Mouse (Mus musculus): Measurements from ENCODE around the gene Ppp1cb. TPM values are rescaled to one million over a fixed set of nuclear protein-coding genes. Genes with fewer than 3 reads are reported as not detected.

Ppp1cb gene
- polyA plus RNA-seq, 1 experiment from 2014 or later, result 207 TPM

DNA sequence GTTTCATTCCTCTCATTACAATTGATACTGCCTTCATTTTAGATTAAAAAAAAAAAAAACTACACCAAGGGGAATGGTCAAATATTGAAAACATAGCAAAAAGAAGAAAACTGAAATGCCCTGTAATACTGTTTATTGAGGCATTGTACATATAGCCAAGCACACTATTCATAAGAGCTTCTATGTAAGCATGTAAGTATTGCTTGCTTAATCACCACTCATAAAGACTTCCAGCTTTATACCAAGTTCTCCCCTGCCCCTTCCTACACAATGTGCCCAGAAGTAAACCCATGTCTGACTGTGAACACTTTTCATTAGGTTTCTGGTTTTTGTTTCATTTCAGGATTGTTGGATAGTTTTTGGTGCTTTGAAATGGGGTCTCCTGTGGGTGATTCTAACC lies 11.8 kb upstream of the Ppp1cb start:
- Histone ChIP-seq H3K4me3 (no peak overlapping the region), H3K9me3 (no peaks in the 10 kb centered on the region), H3K9ac (no peak overlapping the region), H3K27ac (no peak overlapping the region), H3K27me3 (no peaks in the 10 kb centered on the region), H3K36me3 (no peaks in the 10 kb centered on the region), H3K4me2 (no peak overlapping the region), H3K4me1 (replicated peaks) (no peaks in the 10 kb centered on the region)
- no peak for ATAC-seq (ENCODE audit: low FRiP score)

DNA sequence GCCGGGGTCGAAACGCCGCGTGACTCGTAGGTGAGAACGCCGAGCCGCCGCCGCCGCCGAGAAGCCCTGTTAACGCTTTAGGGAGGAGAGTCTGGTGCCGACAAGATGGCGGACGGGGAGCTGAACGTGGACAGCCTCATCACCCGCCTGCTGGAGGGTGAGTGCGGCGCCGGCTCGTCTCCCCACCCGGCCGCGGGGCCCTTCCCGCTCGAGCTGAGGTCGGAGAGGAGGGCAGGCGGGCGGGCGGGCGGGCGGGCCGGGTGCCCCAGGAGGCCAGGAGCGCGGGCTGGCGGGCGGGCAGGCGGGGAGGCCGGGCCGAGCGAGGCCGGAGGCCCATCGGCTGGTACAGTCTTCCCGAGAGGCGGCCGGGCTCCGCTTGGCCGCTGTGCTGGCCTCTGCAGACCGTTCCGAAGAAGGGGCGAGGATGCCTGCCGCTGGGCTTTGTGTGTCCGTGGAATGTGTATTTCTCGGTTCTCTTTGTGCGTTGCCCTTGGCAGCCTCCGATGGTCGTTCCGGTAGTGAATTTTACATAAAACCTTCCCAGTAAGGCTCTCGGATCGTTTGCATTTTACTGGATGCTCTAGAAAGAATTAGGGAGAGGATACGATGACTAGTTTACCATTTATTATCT lies 723 bp downstream of the Ppp1cb start:
- H3K9ac ChIP-seq, result peak overlapping the region; percentile 96
- under 1% methylated on average over 56 of the region's 63 CpGs for WGBS
- H3K4me2 ChIP-seq, result peak overlapping the region; percentile 72
- H3K4me3 ChIP-seq, result peak overlapping the region; percentile 84
- peak; percentile 84 for ATAC-seq (ENCODE audit: low FRiP score)
- H3K27ac ChIP-seq, result peak overlapping the region; percentile 99
- no peaks in the 10 kb centered on the region for H3K36me3 ChIP-seq
- peaks cover 23% of the 10 kb centered on the region for H3K4me1 ChIP-seq (replicated peaks)
- no peaks in the 10 kb centered on the region for H3K9me3 ChIP-seq
- no peaks in the 10 kb centered on the region for H3K27me3 ChIP-seq

DNA sequence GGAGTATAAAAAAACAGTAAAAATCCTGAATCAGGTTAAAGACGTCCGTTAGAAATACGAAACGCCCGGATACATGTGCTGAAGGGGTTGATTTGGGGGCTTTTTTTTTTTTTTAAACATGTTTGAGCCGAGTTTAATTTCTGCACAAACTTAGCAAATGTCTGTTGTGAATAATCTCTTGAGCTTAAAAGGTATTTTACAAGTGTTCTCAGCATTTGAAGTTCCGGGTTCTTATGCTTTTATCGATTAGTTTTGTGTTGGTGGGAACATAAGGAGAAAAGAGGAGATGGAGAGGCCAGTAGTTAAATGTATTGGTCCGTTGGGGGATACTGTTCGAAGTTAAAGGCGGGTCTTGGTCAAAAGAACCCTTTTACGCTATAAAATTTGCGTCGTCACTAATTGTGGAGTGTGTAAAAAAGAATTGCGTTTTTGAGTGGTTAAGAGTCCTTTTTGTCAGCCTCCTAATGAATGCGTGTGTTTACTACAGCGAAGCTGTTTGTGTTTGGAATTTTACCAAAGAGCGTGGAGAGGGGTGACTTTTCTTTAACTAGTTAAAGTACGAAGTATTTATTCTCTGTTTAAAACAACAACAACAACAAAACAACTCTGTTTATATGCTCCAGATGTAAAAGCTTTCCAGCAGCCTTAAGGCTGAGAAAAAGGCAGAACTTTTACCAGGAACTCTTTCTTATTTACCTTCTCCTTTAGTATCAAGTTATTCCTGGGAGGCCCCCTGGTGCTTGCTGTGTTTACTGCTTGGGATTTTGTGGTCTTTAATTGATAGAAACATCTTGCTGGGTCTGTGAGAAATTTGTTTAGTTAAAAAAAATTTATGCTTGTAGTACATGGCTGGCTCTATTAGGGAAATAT lies 1.5 kb downstream of the Ppp1cb start:
- Histone ChIP-seq H3K4me3 (peak overlapping the region; percentile 84), H3K27ac (peak overlapping the region; percentile 99), H3K9ac (peak overlapping the region; percentile 96), H3K4me2 (peak overlapping the region; percentile 72), H3K4me1 (replicated peaks) (peaks cover 23% of the 10 kb centered on the region), H3K27me3 (no peaks in the 10 kb centered on the region), H3K9me3 (no peaks in the 10 kb centered on the region), H3K36me3 (no peaks in the 10 kb centered on the region)
- no peak for ATAC-seq (ENCODE audit: low FRiP score)
- WGBS, result under 1% methylated on average over 19 of the region's 19 CpGs

DNA sequence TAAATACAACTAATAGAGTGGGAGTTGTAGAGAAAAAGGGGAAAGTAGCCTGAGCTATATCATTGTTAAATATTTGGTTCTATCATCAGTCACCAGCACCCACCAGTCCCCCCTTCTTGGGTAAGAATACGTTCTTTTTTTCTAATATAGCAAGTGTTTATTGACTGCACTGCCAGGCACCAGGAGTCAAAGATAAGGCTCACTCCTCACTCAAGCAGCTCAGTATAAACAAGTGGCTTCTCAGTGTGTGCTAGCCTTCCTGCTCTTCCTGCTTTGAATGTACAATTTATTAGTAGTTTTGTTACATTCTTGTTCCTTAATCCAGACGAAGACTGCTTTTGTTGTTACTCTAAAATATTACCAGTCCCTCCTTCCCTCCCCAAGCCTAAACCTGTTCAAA lies 2.3 kb downstream of the Ppp1cb start:
- Histone ChIP-seq H3K27me3 (no peaks in the 10 kb centered on the region), H3K9ac (peak overlapping the region; percentile 58), H3K4me3 (peak overlapping the region; percentile 31), H3K4me1 (replicated peaks) (peaks cover 23% of the 10 kb centered on the region), H3K27ac (no peak overlapping the region), H3K9me3 (no peaks in the 10 kb centered on the region), H3K36me3 (no peaks in the 10 kb centered on the region), H3K4me2 (peak overlapping the region; percentile 55)
- WGBS, result 42% methylated on average over 2 of the region's 2 CpGs
- ATAC-seq (ENCODE audit: low FRiP score), result no peak

DNA sequence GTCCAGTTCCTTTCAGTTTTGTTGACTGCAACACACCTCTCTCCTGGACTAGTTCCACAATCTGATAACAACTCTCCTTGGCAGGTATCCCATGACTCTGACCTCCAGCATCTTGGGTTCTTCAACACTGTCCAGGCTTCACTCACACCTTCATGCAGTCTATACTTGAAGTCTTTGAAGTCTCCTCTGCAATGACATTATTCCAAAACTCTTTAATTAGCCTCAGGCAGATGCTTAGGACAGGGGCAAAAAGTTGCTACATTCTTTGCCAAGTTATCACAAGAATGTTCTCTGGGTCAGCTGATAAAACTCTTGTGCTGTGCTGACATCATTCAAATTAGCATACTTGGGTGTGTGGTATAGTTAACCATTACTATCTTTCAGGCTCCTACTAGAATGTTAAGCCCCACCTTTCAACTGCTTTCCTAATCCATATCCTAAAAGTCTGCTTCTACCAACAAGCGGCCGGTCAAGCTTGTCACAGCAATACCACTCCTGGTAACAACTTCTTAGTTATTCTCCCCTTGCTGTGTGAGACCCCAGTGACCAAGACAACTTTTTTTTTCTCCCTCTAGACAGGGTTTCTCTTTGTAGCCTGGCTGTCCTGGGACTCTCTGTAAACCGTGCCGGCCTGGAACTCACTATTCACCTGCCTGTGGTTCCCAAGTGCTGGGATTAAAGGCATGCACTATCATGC lies 13.8 kb downstream of the Ppp1cb start:
- ATAC-seq (ENCODE audit: low FRiP score), result no peak
- H3K9ac ChIP-seq, result no peak overlapping the region
- no peaks in the 10 kb centered on the region for H3K9me3 ChIP-seq
- no peaks in the 10 kb centered on the region for H3K36me3 ChIP-seq
- no peak overlapping the region for H3K4me3 ChIP-seq
- no peak overlapping the region for H3K4me2 ChIP-seq
- H3K27me3 ChIP-seq, result no peaks in the 10 kb centered on the region
- WGBS, result 92% methylated on average over 4 of the region's 4 CpGs
- H3K27ac ChIP-seq, result no peak overlapping the region
- 0 out of 2 replicates have a peak, but pooled peaks cover 2% of the 10 kb centered on the region for H3K4me1 ChIP-seq (replicated peaks)

DNA sequence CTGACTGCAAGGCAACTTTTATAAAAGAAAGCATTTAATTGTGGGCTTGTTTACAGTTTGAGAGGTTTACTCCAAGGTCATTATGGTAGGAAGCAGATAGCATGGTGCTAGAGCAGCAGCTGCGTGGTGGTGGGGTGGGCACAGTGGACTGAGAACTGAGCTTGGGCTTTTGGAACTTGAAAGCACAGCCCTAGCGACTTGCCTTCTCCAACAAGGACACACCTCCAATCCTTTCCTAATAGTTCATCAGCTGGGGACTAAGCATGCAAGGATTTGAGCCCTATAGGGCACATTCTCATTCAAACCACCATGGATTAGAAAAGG lies 14.3 kb downstream of the Ppp1cb start:
- Histone ChIP-seq H3K4me1 (replicated peaks) (0 out of 2 replicates have a peak, but pooled peaks cover 2% of the 10 kb centered on the region), H3K9ac (no peak overlapping the region), H3K4me3 (no peak overlapping the region), H3K36me3 (no peaks in the 10 kb centered on the region), H3K27ac (no peak overlapping the region), H3K27me3 (no peaks in the 10 kb centered on the region), H3K4me2 (no peak overlapping the region), H3K9me3 (no peaks in the 10 kb centered on the region)
- 90% methylated on average over 2 of the region's 2 CpGs for WGBS
- no peak for ATAC-seq (ENCODE audit: low FRiP score)

DNA sequence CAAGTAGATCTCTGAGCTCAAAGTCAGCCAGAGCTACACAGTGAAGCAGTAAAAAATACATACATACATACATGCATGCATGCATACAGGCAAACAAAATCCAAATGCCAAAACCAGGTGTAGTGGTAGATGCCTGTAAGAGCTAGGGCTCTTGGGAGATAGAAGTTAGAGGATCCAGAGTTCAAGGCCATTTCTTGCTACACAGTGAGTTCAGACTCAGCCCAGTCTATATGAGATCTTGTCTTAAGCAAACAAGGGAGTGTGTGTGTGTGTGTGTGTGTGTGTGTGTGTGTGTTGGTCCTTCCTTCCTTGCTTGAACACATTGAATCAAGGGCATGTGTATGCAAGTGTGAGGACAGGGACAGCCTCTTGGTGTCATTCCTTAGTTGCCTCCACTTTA lies 17.9 kb downstream of the Ppp1cb start:
- H3K4me3 ChIP-seq, result no peak overlapping the region
- ATAC-seq (ENCODE audit: low FRiP score), result no peak
- H3K36me3 ChIP-seq, result peaks cover 19% of the 10 kb centered on the region

DNA sequence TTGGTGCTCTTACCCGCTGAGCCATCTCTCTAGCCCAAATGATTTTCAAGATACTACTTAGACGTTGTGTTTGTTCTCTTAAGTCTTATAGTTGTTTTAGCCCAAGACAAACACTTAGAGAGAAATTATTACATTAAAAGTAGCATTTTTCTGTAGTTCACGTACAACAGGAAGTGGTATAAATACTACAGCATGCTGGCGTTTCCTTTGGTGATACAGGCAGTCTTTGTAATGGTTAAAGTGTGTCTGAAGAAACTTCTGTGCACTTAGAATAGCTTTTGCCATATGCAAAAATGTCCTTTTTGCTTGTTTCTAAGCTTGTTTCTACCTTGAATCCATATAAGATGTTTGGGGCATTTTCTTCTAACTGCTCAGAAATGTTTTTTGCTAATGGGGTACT lies 20.3 kb downstream of the Ppp1cb start:
- H3K9me3 ChIP-seq, result no peaks in the 10 kb centered on the region
- H3K27ac ChIP-seq, result no peak overlapping the region
- 94% methylated on average over 4 of the region's 4 CpGs for WGBS
- no peak overlapping the region for H3K4me2 ChIP-seq
- ATAC-seq (ENCODE audit: low FRiP score), result no peak
- H3K9ac ChIP-seq, result no peak overlapping the region
- peaks cover 31% of the 10 kb centered on the region for H3K36me3 ChIP-seq
- no peak overlapping the region for H3K4me3 ChIP-seq
- no peaks in the 10 kb centered on the region for H3K27me3 ChIP-seq
- no peaks in the 10 kb centered on the region for H3K4me1 ChIP-seq (replicated peaks)

More for the DNA sequence above, 17.9 kb downstream of the Ppp1cb start:
- Histone ChIP-seq H3K27me3 (no peaks in the 10 kb centered on the region), H3K9me3 (no peaks in the 10 kb centered on the region), H3K9ac (no peak overlapping the region), H3K27ac (no peak overlapping the region), H3K4me1 (replicated peaks) (0 out of 2 replicates have a peak, but pooled peaks cover 2% of the 10 kb centered on the region), H3K4me2 (no peak overlapping the region)

DNA sequence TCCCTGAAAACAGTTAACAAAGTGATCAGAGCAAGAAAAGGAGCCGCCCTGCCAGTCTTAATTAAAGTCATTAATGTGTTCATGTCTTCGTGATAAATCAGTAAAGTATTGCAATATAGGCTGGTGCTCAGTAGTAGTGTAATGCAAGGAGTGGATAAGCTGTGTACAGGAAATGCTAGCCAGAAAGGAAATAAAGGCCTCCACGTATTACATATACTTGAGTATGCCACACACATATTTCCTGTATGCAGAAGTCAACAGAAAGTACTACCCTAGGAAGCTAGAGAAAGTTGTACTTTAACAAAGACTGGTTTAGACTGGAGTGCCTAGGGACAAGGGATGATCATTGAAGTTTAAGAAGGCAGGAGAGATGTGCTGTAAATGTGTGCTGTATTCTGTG lies 26.8 kb downstream of the Ppp1cb start:
- Histone ChIP-seq H3K9ac (no peak overlapping the region), H3K4me1 (replicated peaks) (no peaks in the 10 kb centered on the region), H3K36me3 (peaks cover 77% of the 10 kb centered on the region), H3K27me3 (no peaks in the 10 kb centered on the region), H3K4me3 (no peak overlapping the region), H3K27ac (no peak overlapping the region), H3K4me2 (no peak overlapping the region), H3K9me3 (no peaks in the 10 kb centered on the region)
- no peak for ATAC-seq (ENCODE audit: low FRiP score)
- WGBS, result 95% methylated on average over 3 of the region's 3 CpGs

DNA sequence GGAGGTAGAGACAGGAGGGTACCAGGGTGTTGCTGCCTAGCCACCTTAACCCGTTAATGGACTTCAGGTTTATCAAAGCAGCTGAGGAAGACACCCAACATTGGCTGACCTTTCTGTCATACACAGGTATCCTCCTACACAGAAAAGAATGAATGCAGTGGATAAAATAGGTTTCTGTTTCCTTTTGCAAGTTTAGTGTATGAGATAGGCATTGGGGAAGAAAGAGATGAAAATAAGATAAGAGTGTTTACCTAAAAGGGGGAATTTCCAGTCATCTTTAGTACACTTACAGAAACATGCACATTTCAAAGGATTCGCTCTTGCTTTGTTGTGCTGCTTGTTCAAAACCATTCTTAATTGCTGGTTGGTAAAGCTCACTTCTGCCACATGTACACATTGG lies 29.4 kb downstream of the Ppp1cb start:
- H3K27ac ChIP-seq, result no peak overlapping the region
- 92% methylated on average over 2 of the region's 2 CpGs for WGBS
- no peaks in the 10 kb centered on the region for H3K9me3 ChIP-seq
- H3K9ac ChIP-seq, result no peak overlapping the region
- H3K4me1 ChIP-seq (replicated peaks), result no peaks in the 10 kb centered on the region
- H3K4me3 ChIP-seq, result no peak overlapping the region
- H3K36me3 ChIP-seq, result peaks cover 68% of the 10 kb centered on the region
- no peak for ATAC-seq (ENCODE audit: low FRiP score)
- no peaks in the 10 kb centered on the region for H3K27me3 ChIP-seq
- no peak overlapping the region for H3K4me2 ChIP-seq

DNA sequence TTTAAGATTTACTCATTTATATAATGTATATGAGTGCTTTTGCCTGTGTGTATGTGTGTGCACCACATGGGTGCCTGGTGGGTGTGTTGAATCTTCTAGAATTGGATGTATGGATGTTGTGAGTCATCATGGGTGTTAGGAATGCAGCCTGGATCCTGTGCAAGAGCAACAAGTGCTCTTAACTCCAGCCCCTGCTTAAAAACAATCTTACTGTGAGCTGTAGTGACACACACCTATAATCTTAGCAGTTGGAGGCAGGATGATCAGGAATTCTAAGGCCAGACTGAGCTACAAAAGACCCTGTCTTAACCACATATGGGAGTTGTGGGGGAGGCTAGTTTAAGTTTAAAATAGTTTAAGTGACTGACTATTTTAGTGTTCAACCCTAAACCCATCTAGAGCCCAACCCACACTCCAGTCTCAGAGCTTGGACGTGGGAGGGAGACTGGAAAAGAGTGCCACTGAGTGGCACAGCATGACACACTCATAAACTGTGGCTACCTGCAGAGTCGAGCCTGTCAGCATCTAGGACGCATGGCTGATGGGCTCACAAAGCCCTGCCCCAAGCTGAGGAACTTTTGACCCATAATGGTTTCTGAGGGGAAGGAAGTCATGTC lies 35.5 kb downstream of the Ppp1cb start:
- WGBS, result 67% methylated on average over 3 of the region's 3 CpGs
- Histone ChIP-seq H3K4me1 (replicated peaks) (no peaks in the 10 kb centered on the region), H3K9ac (no peak overlapping the region), H3K9me3 (no peaks in the 10 kb centered on the region), H3K27me3 (no peaks in the 10 kb centered on the region), H3K27ac (no peak overlapping the region), H3K4me2 (no peak overlapping the region), H3K36me3 (peaks cover 40% of the 10 kb centered on the region), H3K4me3 (no peak overlapping the region)
- ATAC-seq (ENCODE audit: low FRiP score), result no peak

DNA sequence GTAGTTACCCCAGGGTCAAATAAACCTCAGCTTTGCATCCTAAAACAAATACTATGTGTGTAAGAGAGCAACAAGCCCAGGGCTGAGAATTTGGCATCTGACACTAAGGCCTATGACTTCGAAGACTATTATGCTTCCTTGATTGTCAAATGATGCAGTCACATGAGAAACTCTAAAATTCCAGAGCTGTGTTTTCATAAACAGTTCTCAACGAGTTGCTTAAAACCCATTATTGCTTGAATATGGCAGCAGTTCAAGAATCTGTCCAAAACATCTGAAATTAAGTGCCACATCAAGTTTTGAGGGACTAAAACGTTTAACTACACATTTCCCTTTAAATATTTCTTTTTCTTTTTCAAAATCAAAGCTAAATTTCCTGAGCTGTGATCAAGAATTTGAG lies 50.1 kb downstream of the Ppp1cb start:
- Histone ChIP-seq H3K4me1 (replicated peaks) (no peaks in the 10 kb centered on the region), H3K4me3 (no peak overlapping the region), H3K9me3 (no peaks in the 10 kb centered on the region), H3K9ac (no peak overlapping the region), H3K27me3 (no peaks in the 10 kb centered on the region), H3K4me2 (no peak overlapping the region), H3K27ac (no peak overlapping the region), H3K36me3 (peaks cover 23% of the 10 kb centered on the region)
- WGBS, result 86% methylated on average over 3 of the region's 3 CpGs
- no peak for ATAC-seq (ENCODE audit: low FRiP score)
